Mouse (Mus musculus) cortical plate, adult 2 months (tissue): Measurements from ENCODE around the gene Prl2c5. TPM values are rescaled to one million over a fixed set of nuclear protein-coding genes. Genes with fewer than 3 reads are reported as not detected.
"Not testable (repeated sequence)": the region's sequence is repeated elsewhere in the genome, so short reads cannot be mapped to it uniquely, and the experiment has no call there.

Experiments used
- H3K27ac ChIP-seq: fragments of 200-500 bp; 2 replicates; pipeline ENCODE4 v1.5.1; 2012; ENCODE audit warnings: low read length, control low read depth, inconsistent platforms; ENCODE audit not compliant: insufficient read depth
- H3K4me1 ChIP-seq: fragments of 200-500 bp; 2 replicates; pipeline ENCODE4 v1.6.1; 2011; ENCODE audit warnings: low read length; ENCODE audit not compliant: control insufficient read depth, insufficient read depth
- H3K4me3 ChIP-seq: fragments of 200-500 bp; 2 replicates; pipeline ENCODE4 v1.5.1; 2011; ENCODE audit warnings: mild to moderate bottlenecking, low read length, control low read depth; ENCODE audit not compliant: insufficient read depth
- polyA plus RNA-seq: library from polyadenylated mRNA; depleted of rRNA; stranded (reverse); fragments of >200 nt; gene quantifications from 2 replicates; pipeline ENCODE4 v1.2.3, GENCODE M21; 2012; rRNA removed

The Prl2c5 gene
- not detected in 2 replicates for polyA plus RNA-seq

GRCm38 (mm10) chr13:13182415-13182814 is at the start of gene Prl2c5:
Prl2c5 (plus strand) TSS chr13:13182715.
- H3K4me1 ChIP-seq, H3K27ac ChIP-seq, H3K4me3 ChIP-seq: not testable (repeated sequence)

- not testable (repeated sequence) for H3K4me3 ChIP-seq, H3K27ac ChIP-seq, H3K4me1 ChIP-seq
These were observed 19.6 kb upstream of the Prl2c5 start for GRCm38 (mm10) chr13:13162777-13163485.

DNA sequence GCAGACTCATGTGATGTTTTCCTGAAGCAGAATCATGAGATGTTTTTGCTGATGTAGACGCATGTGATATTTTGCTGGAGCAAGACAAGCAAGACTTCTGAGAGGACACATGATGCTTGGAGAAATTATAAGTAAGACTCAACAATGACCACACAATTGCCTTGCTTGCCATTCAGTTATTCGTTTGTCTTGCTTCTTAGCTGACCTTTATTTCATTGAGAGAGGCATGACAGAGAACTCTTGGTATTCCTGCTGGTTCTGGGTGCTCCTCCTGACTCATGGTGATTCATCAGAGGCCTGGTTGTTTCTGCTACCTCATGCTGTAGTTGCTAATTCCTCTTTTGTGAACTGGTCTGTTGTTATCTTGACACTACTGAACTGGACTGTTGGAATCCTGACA is 13.9 kb upstream of the Prl2c5 start:
- not testable (repeated sequence) for H3K4me1 ChIP-seq, H3K27ac ChIP-seq

DNA sequence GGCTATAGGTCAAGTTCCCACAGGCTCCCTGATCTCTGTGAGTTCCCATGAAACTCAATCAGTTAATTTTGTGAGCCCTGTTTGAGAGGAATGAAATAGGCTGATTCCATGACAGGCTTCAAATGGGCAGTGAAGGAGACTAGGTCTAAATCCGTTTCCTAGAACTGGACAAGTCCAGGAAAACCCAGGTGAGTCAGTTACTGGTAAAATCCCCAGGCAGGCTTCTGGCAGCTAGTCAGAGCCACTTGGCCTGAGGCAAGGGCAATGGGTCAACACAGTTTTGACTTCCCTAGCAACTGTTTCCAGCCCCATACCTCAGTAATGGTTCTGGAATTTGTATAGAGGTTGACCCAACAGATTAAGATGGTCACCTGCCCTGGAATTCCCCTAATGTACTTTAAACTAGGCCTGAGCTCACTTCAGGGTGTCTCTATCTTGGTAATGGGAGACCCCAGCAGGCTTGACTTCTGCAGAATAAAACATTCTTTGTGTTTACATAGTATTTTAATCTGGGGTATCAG is 8.8 kb upstream of the Prl2c5 start:
- H3K27ac ChIP-seq, H3K4me3 ChIP-seq, H3K4me1 ChIP-seq: not testable (repeated sequence)

More for the DNA sequence above, 13.9 kb upstream of the Prl2c5 start:
- not testable (repeated sequence) for H3K4me3 ChIP-seq

- not testable (repeated sequence) for H3K4me1 ChIP-seq, H3K4me3 ChIP-seq
These were observed 6.8 kb upstream of the Prl2c5 start for GRCm38 (mm10) chr13:13175736-13176135.

DNA sequence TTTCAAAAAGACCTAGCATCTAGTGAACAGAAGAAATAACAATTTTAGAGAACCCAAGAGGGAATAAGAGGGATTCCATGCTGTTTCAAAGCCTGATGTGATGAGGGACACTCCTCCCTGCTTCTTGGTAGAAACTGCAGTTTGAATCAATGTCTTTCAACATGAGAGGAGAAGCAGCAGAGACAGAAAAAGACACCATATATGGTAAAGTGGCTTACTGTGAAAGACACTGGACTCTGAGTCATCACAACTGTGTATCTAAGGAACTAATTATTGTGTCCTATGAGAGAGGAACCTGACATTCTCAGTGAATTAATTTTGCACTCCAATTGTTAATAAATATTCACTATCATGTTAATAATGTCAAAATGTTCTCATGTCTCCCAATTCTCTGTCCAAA is 28.7 kb downstream of the Prl2c5 start:
- not testable (repeated sequence) for H3K4me1 ChIP-seq, H3K4me3 ChIP-seq, H3K27ac ChIP-seq

More at GRCm38 (mm10) chr13:13175736-13176135, 6.8 kb upstream of the Prl2c5 start:
- H3K27ac ChIP-seq = not testable (repeated sequence)

DNA sequence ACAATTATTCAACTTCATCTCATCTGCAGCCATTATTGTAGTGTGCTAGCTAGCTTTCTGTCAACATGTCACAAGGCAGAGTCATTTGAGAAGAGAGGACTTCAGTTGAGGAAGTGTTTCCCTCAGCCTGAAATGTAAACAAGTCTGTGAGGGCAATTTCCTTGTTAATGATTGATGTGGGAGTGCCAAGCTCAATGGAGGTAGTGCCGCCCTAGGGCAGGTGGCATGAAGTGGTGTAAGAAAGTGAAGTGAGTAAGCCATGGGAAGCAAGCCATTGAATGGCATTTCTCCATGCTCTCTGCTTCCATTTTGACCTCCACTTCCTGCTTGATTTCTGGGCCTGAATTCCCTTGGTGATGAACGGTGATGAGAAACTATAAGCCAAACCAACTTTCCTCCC is 33.8 kb downstream of the Prl2c5 start:
- not testable (repeated sequence) for H3K27ac ChIP-seq, H3K4me1 ChIP-seq, H3K4me3 ChIP-seq

GRCm38 (mm10) chr13:13220231-13220630 is 37.7 kb downstream of the Prl2c5 start:
- not testable (repeated sequence) for H3K27ac ChIP-seq, H3K4me1 ChIP-seq

DNA sequence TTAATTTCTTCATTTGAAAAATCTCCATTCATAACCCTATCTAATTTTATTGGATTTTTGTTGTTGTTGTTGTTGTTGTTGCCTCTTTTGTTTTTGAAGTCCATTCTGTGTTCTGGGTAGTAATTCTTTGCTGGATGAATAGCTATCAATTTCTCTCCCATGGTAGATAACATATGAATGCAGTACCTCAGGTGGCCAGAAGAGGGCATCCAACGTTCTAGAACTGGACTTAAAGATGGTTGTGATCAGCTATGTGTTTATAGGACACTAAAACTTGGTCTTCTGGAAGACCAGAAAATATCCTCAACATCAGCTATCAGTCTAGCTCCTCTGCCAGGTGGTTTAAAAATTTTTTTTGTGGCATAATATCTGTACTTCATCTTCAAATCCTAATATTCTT is 54.9 kb downstream of the Prl2c5 start:
- H3K4me3 ChIP-seq, H3K4me1 ChIP-seq, H3K27ac ChIP-seq: not testable (repeated sequence)

More at GRCm38 (mm10) chr13:13220231-13220630, 37.7 kb downstream of the Prl2c5 start:
- H3K4me3 ChIP-seq = not testable (repeated sequence)

Other genes starting within 250 kb of the Prl2c5 start
- not detected in 2 replicates for gene Prl2c2, start 177.3 kb upstream of the Prl2c5 start, polyA plus RNA-seq
- gene Gpr137b, start 211.3 kb downstream of the Prl2c5 start, polyA plus RNA-seq = 16.0 and 17.7 TPM in 2 replicates